Comparison of ENCODE assay signal across 22 mouse cellular contexts in the genomic region with DNA sequence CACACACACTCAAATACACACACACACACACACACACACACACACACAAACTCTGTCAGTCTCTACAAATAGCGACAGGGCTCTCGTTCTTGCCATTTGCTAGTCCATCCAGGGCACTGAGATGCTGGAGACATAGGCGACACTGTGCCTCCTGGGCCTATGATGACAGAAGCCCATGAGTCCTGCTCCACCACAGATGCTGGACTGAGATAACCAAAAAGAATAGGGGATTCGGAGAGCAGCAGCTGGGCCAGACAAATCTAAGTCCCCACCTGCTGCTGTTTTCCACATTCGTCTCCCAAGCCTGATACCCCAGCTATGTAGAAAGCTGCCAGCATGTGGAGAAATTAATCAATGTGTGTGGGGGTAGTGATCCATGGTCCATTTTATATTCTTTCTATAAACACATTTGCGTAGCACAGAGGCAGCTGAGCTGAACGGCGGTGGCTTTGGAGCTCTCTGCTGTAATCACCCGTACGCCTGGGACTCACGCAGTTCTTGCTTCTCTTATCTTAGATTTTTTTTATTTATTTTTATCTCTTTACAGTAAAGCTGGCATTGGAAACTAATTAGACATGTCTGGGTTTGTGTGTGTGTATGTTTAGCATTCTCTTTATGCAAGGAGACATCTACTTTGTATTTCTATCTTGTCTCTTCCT.
DNase-seq lines count a peak whose midpoint lies in the region; ATAC-seq and TF ChIP-seq lines count a peak whose summit lies in the region.
"Had no signal": no experiment of that assay in that cellular context is flagged by ENCODE, and none has a peak within 500 bp of the region (broad histone marks: within the 10 kb centered on the region; RNA-seq: fewer than 3 reads in every experiment).

No protein-coding gene starts in this region.

- H3K4me1 ChIP-seq in embryonic facial prominence, embryonic 15.5 days, result no peaks in the 10 kb centered on the region
- H3K4me1 ChIP-seq in hindbrain, embryonic 15.5 days (replicated peaks), result peaks cover 48% of the 10 kb centered on the region
- peaks cover 61% of the 10 kb centered on the region for H3K4me1 ChIP-seq in neural tube, embryonic 13.5 days (replicated peaks)
- H3K4me1 ChIP-seq: embryonic facial prominence, embryonic 13.5 days; intestine, embryonic 15.5 days; stomach, embryonic 15.5 days had no signal

- peak overlapping the region; percentile 67 for H3K27ac ChIP-seq in layer of hippocampus, adult 2 months
- H3K27ac ChIP-seq in embryonic facial prominence, embryonic 15.5 days (replicated peaks), result 0 out of 2 replicates have a peak overlapping the region, but pooled peaks have one; percentile 17
- H3K27ac ChIP-seq in hindbrain, embryonic 15.5 days (replicated peaks), result peak overlapping the region; percentile 66
- peak overlapping the region; percentile 64 for H3K27ac ChIP-seq in neural tube, embryonic 13.5 days (replicated peaks)
- H3K27ac ChIP-seq: embryonic facial prominence, embryonic 13.5 days; intestine, embryonic 15.5 days; kidney, embryonic 15.5 days; macrophage; stomach, embryonic 15.5 days had no signal

- no peak for ATAC-seq in embryonic facial prominence, embryonic 15.5 days (ENCODE audit: insufficient number of reproducible peaks, low FRiP score, low TSS enrichment, low read depth)
- no peak for ATAC-seq in hindbrain, embryonic 15.5 days (ENCODE audit: low FRiP score, low read depth)
- peak; percentile 29; the same call in 1 of the 2 replicates for ATAC-seq in neural tube, embryonic 13.5 days (ENCODE audit: low read depth)
- ATAC-seq: intestine, embryonic 15.5 days had no signal

- no peaks in the 10 kb centered on the region for H3K27me3 ChIP-seq in embryonic facial prominence, embryonic 15.5 days
- H3K27me3 ChIP-seq in hindbrain, embryonic 15.5 days, result no peaks in the 10 kb centered on the region
- H3K27me3 ChIP-seq in neural tube, embryonic 13.5 days, result no peaks in the 10 kb centered on the region
- H3K27me3 ChIP-seq: embryonic facial prominence, embryonic 13.5 days; intestine, embryonic 15.5 days; kidney, embryonic 15.5 days; stomach, embryonic 15.5 days had no signal

- no peak overlapping the region for H3K4me2 ChIP-seq in embryonic facial prominence, embryonic 15.5 days (replicated peaks)
- H3K4me2 ChIP-seq in hindbrain, embryonic 15.5 days, result peak overlapping the region; percentile 20
- H3K4me2 ChIP-seq in neural tube, embryonic 13.5 days, result 0 out of 2 replicates have a peak overlapping the region, but pooled peaks have one; percentile 4
- H3K4me2 ChIP-seq: embryonic facial prominence, embryonic 13.5 days; intestine, embryonic 15.5 days; kidney, embryonic 15.5 days; liver, embryonic 11.5 days; lung, embryonic 14.5 days; stomach, embryonic 15.5 days had no signal

- H3K9ac ChIP-seq in embryonic facial prominence, embryonic 15.5 days, result no peak overlapping the region
- H3K9ac ChIP-seq in hindbrain, embryonic 15.5 days, result no peak overlapping the region
- 0 out of 2 replicates have a peak overlapping the region, but pooled peaks have one; percentile 0 for H3K9ac ChIP-seq in neural tube, embryonic 13.5 days
- H3K9ac ChIP-seq: embryonic facial prominence, embryonic 13.5 days; intestine, embryonic 15.5 days; kidney, embryonic 15.5 days; lung, embryonic 14.5 days; stomach, embryonic 15.5 days had no signal

- no peak for DNase-seq in layer of hippocampus, adult 2 months (ENCODE audit: low spot score in 2 of 2)
- no peak for DNase-seq in layer of hippocampus, postnatal 36 days
- DNase-seq in thymus, postnatal 25 days, result no peak
- DNase-seq in thymus, postnatal 0 days (ENCODE audit: low spot score), result no peak
- DNase-seq: cerebellum, adult 11 months; cerebellum, postnatal 36 days; gastrocnemius, postnatal 14 days; heart, postnatal 14 days; lung, embryonic 14.5 days; spleen, adult 18-20 months; thymus, postnatal 36 days had no signal

- H3K9me3 ChIP-seq in embryonic facial prominence, embryonic 15.5 days (replicated peaks), result no peaks in the 10 kb centered on the region
- no peaks in the 10 kb centered on the region for H3K9me3 ChIP-seq in hindbrain, embryonic 15.5 days
- H3K9me3 ChIP-seq in neural tube, embryonic 13.5 days, result no peaks in the 10 kb centered on the region
- H3K9me3 ChIP-seq: embryonic facial prominence, embryonic 13.5 days; intestine, embryonic 15.5 days; kidney, embryonic 15.5 days; stomach, embryonic 15.5 days had no signal

- no peaks in the 10 kb centered on the region for H3K36me3 ChIP-seq in embryonic facial prominence, embryonic 15.5 days
- no peaks in the 10 kb centered on the region for H3K36me3 ChIP-seq in hindbrain, embryonic 15.5 days
- 0 out of 2 replicates have a peak, but pooled peaks cover 1% of the 10 kb centered on the region for H3K36me3 ChIP-seq in neural tube, embryonic 13.5 days
- H3K36me3 ChIP-seq: embryonic facial prominence, embryonic 13.5 days; G1E; intestine, embryonic 15.5 days; kidney, embryonic 15.5 days; stomach, embryonic 15.5 days had no signal

- no peak for TF ChIP-seq CTCF in layer of hippocampus, adult 2 months (conservative IDR thresholded peaks at IDR 0.05)

- 77% methylated on average over 11 of the region's 11 CpGs for WGBS in embryonic facial prominence, embryonic 15.5 days
- WGBS in hindbrain, embryonic 15.5 days, result 47% methylated on average over 11 of the region's 11 CpGs
- WGBS in neural tube, embryonic 13.5 days, result 55% methylated on average over 11 of the region's 11 CpGs

- no peak overlapping the region for H3K4me3 ChIP-seq in layer of hippocampus, adult 2 months
- H3K4me3 ChIP-seq in embryonic facial prominence, embryonic 15.5 days (replicated peaks), result no peak overlapping the region
- no peak overlapping the region for H3K4me3 ChIP-seq in hindbrain, embryonic 15.5 days
- no peak overlapping the region for H3K4me3 ChIP-seq in neural tube, embryonic 13.5 days
- H3K4me3 ChIP-seq: embryonic facial prominence, embryonic 13.5 days; intestine, embryonic 15.5 days; kidney, embryonic 15.5 days; myocyte; stomach, embryonic 15.5 days had no signal

Comparison
In these comparisons a context has a peak if more than half of its experiments do, and no peak if none do; other contexts are left out.
1. H3K27ac ChIP-seq: peak in every context shown above with its lines; median percentile 67 in layer of hippocampus, adult 2 months; 66 in hindbrain, embryonic 15.5 days; 64 in neural tube, embryonic 13.5 days; 17 in embryonic facial prominence, embryonic 15.5 days.